Mouse (Mus musculus): ENCODE results near the gene Wdr11. TPM values are rescaled to one million over a fixed set of nuclear protein-coding genes. Genes with fewer than 3 reads are reported as not detected.

The Wdr11 gene
- total and polyA plus RNA-seq, 2 experiments from 2014 or later = 14.8 to 31.0 TPM

- no peak overlapping the region for H3K4me2 ChIP-seq (ENCODE audit: low read depth, low read length)
- no peak for TF ChIP-seq EP300 (IDR thresholded peaks at IDR 0.05; ENCODE audit: low read depth)
- TF ChIP-seq CTCF (IDR thresholded peaks at IDR 0.05; ENCODE audit: low read depth) = no peak
- H3K4me3 ChIP-seq (ENCODE audit: low read depth, low read length) = no peak overlapping the region
- H3K4me1 ChIP-seq (ENCODE audit: control insufficient read depth, insufficient read depth) = no peaks in the 10 kb centered on the region
- H3K36me3 ChIP-seq (replicated peaks; ENCODE audit: control insufficient read depth, insufficient read depth, low read length) = peaks cover 56% of the 10 kb centered on the region
- no peaks in the 10 kb centered on the region for H3K9me3 ChIP-seq (replicated peaks; ENCODE audit: control insufficient read depth, low read length)
- no peaks in the 10 kb centered on the region for H3K27me3 ChIP-seq (ENCODE audit: control insufficient read depth, insufficient read depth, low read length)
- 86% methylated on average over 12 of the region's 12 CpGs for WGBS
- no peak for ATAC-seq (ENCODE audit: insufficient read depth, low read depth)
- DNase-seq (ENCODE audit: low spot score) = no peak
- no peak overlapping the region for H3K9ac ChIP-seq (replicated peaks; ENCODE audit: low read depth, low read length)
- H3K27ac ChIP-seq (ENCODE audit: low read depth) = no peak overlapping the region
Observed at GRCm38 (mm10) chr7:129635898-129636640, 44.4 kb downstream of the Wdr11 start.

GRCm38 (mm10) chr7:129636992-129637391 is 45.3 kb downstream of the Wdr11 start:
- TF ChIP-seq CTCF (IDR thresholded peaks at IDR 0.05; ENCODE audit: low read depth) (no peak), EP300 (IDR thresholded peaks at IDR 0.05; ENCODE audit: low read depth) (no peak)
- no peak overlapping the region for H3K4me3 ChIP-seq (ENCODE audit: low read depth, low read length)
- WGBS = 68% methylated on average over 9 of the region's 9 CpGs

GRCm38 (mm10) chr7:129637906-129638475 is 46.3 kb downstream of the Wdr11 start:
- H3K27me3 ChIP-seq (ENCODE audit: control insufficient read depth, insufficient read depth, low read length) = no peaks in the 10 kb centered on the region
- peaks cover 37% of the 10 kb centered on the region for H3K36me3 ChIP-seq (replicated peaks; ENCODE audit: control insufficient read depth, insufficient read depth, low read length)
- no peak overlapping the region for H3K27ac ChIP-seq (ENCODE audit: low read depth)
- WGBS = 73% methylated on average over 5 of the region's 5 CpGs
- H3K9me3 ChIP-seq (replicated peaks; ENCODE audit: control insufficient read depth, low read length) = no peaks in the 10 kb centered on the region
- DNase-seq (ENCODE audit: low spot score) (no peak), ATAC-seq (ENCODE audit: insufficient read depth, low read depth) (no peak)
- no peaks in the 10 kb centered on the region for H3K4me1 ChIP-seq (ENCODE audit: control insufficient read depth, insufficient read depth)
- no peak overlapping the region for H3K4me2 ChIP-seq (ENCODE audit: low read depth, low read length)
- no peak overlapping the region for H3K9ac ChIP-seq (replicated peaks; ENCODE audit: low read depth, low read length)
- TF ChIP-seq CTCF (IDR thresholded peaks at IDR 0.05; ENCODE audit: low read depth) (no peak), EP300 (IDR thresholded peaks at IDR 0.05; ENCODE audit: low read depth) (no peak)
- no peak overlapping the region for H3K4me3 ChIP-seq (ENCODE audit: low read depth, low read length)

More at GRCm38 (mm10) chr7:129636992-129637391, 45.3 kb downstream of the Wdr11 start:
- H3K4me2 ChIP-seq (ENCODE audit: low read depth, low read length) = no peak overlapping the region
- H3K9ac ChIP-seq (replicated peaks; ENCODE audit: low read depth, low read length) = no peak overlapping the region
- no peak for DNase-seq (ENCODE audit: low spot score)
- no peaks in the 10 kb centered on the region for H3K4me1 ChIP-seq (ENCODE audit: control insufficient read depth, insufficient read depth)
- ATAC-seq (ENCODE audit: insufficient read depth, low read depth) = no peak
- no peak overlapping the region for H3K27ac ChIP-seq (ENCODE audit: low read depth)
- H3K9me3 ChIP-seq (replicated peaks; ENCODE audit: control insufficient read depth, low read length) = no peaks in the 10 kb centered on the region
- peaks cover 47% of the 10 kb centered on the region for H3K36me3 ChIP-seq (replicated peaks; ENCODE audit: control insufficient read depth, insufficient read depth, low read length)
- no peaks in the 10 kb centered on the region for H3K27me3 ChIP-seq (ENCODE audit: control insufficient read depth, insufficient read depth, low read length)

GRCm38 (mm10) chr7:129639006-129639405 is 47.3 kb downstream of the Wdr11 start:
- 82% methylated on average over 5 of the region's 5 CpGs for WGBS
- TF ChIP-seq CTCF (IDR thresholded peaks at IDR 0.05; ENCODE audit: low read depth) = no peak
- no peak for TF ChIP-seq EP300 (IDR thresholded peaks at IDR 0.05; ENCODE audit: low read depth)
- Histone ChIP-seq H3K36me3 (replicated peaks; ENCODE audit: control insufficient read depth, insufficient read depth, low read length) (peaks cover 27% of the 10 kb centered on the region), H3K27me3 (ENCODE audit: control insufficient read depth, insufficient read depth, low read length) (no peaks in the 10 kb centered on the region), H3K4me2 (ENCODE audit: low read depth, low read length) (no peak overlapping the region), H3K27ac (ENCODE audit: low read depth) (no peak overlapping the region), H3K9ac (replicated peaks; ENCODE audit: low read depth, low read length) (no peak overlapping the region), H3K9me3 (replicated peaks; ENCODE audit: control insufficient read depth, low read length) (no peaks in the 10 kb centered on the region), H3K4me3 (ENCODE audit: low read depth, low read length) (no peak overlapping the region), H3K4me1 (ENCODE audit: control insufficient read depth, insufficient read depth) (no peaks in the 10 kb centered on the region)
- ATAC-seq (ENCODE audit: insufficient read depth, low read depth) = no peak
- no peak for DNase-seq (ENCODE audit: low spot score)

- no peak overlapping the region for H3K4me2 ChIP-seq (ENCODE audit: low read depth, low read length)
- no peak overlapping the region for H3K4me3 ChIP-seq (ENCODE audit: low read depth, low read length)
- TF ChIP-seq CTCF (IDR thresholded peaks at IDR 0.05; ENCODE audit: low read depth) = no peak
- H3K27me3 ChIP-seq (ENCODE audit: control insufficient read depth, insufficient read depth, low read length) = no peaks in the 10 kb centered on the region
- H3K27ac ChIP-seq (ENCODE audit: low read depth) = no peak overlapping the region
- H3K36me3 ChIP-seq (replicated peaks; ENCODE audit: control insufficient read depth, insufficient read depth, low read length) = peaks cover 19% of the 10 kb centered on the region
- DNase-seq (ENCODE audit: low spot score) (no peak), ATAC-seq (ENCODE audit: insufficient read depth, low read depth) (no peak)
- H3K9ac ChIP-seq (replicated peaks; ENCODE audit: low read depth, low read length) = no peak overlapping the region
- WGBS = 78% methylated on average over 6 of the region's 6 CpGs
- H3K9me3 ChIP-seq (replicated peaks; ENCODE audit: control insufficient read depth, low read length) = no peaks in the 10 kb centered on the region
- no peaks in the 10 kb centered on the region for H3K4me1 ChIP-seq (ENCODE audit: control insufficient read depth, insufficient read depth)
Observed at GRCm38 (mm10) chr7:129639833-129640232, 48.2 kb downstream of the Wdr11 start.

Data from heart, postnatal 0 days (tissue).